Mouse (Mus musculus) MEL (cell line): ENCODE results near the gene Slc26a10.

Experiments used
- CTCF ChIP-seq, 3 experiments: IDR thresholded peaks in 2 of 3; conservative IDR thresholded peaks in 1 of 3; 2 replicates each; pipeline ENCODE4 v1.5.1; 2011 to 2012; ENCODE audit warnings: low read length in 3 of 3, low read depth in 2 of 3, mild to moderate bottlenecking in 2 of 3, improper control_type of control experiment in 1 of 3, inconsistent platforms in 1 of 3, mixed read lengths in 1 of 3, moderate library complexity in 1 of 3; ENCODE audit not compliant: control insufficient read depth in 1 of 3, insufficient read depth in 1 of 3, poor library complexity in 1 of 3, severe bottlenecking in 1 of 3
- E2F4 ChIP-seq: IDR thresholded peaks from 2 replicates; pipeline ENCODE4 v1.6.1; 2011; ENCODE audit warnings: low read depth, low read length, improper control_type of control experiment, borderline replicate concordance
- EP300 ChIP-seq, 2 experiments: IDR thresholded peaks; 2 replicates each; pipeline ENCODE4 v1.6.1; 2011; ENCODE audit warnings: improper control_type of control experiment in 2 of 2, low read length in 2 of 2, low read depth in 1 of 2, mild to moderate bottlenecking in 1 of 2
- GATA1 ChIP-seq: IDR thresholded peaks from 2 replicates; pipeline ENCODE4 v1.6.1; 2011; ENCODE audit warnings: low read depth, low read length, improper control_type of control experiment
- POLR2AphosphoS2 ChIP-seq: IDR thresholded peaks from 2 replicates; pipeline ENCODE4 v1.6.1; 2011; ENCODE audit warnings: low read length, improper control_type of control experiment
- TCF12 ChIP-seq: IDR thresholded peaks from 2 replicates; pipeline ENCODE4 v1.6.1; 2014; ENCODE audit warnings: low read depth, mild to moderate bottlenecking, inconsistent platforms, low read length, improper control_type of control experiment, moderate library complexity
- ZNF384 ChIP-seq: IDR thresholded peaks from 2 replicates; pipeline ENCODE4 v1.6.1; 2012; ENCODE audit warnings: low read depth, mild to moderate bottlenecking, inconsistent platforms, low read length, improper control_type of control experiment

DNA sequence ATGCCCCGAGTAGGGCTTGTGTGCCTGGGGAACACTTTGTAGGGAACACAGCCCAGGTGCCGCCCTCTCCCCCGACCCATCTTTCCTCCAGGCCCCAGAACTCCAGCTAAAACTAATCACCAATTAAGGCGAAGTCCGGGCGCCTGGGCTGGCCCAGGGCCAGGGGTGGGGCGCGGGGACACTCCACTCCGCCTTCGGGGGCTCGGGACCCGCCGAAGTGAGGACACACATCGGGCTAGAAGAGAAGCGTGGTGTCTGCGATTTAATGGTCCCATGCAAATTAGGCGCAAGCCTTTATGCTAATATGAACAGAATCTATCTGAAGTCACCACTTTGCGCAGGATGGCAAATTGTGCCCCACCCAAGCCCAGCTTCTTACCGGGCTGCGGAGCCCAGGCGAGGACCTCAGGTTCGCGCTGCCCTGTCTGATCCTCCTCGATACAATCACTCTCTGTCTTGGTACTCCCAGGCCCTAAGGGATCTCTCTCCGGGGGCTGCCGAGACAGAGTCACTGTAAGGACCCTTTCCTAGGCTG is 8.7 kb upstream of the Slc26a10 start:
- TF ChIP-seq EP300 (IDR thresholded peaks at IDR 0.05; ENCODE audit: low read depth in 1 of 2, low read length in 2 of 2) (no peak), POLR2AphosphoS2 (0 out of 2 replicates have a peak, but pooled peaks have one; percentile 27), GATA1 (no peak), E2F4 (no peak), TCF12 (peak; percentile 37; the same call in 1 of the 2 replicates), ZNF384 (no peak), CTCF (IDR thresholded peaks at IDR 0.05 in 2 of 3, conservative IDR thresholded peaks at IDR 0.05 in 1 of 3; ENCODE audit: control insufficient read depth in 1 of 3, insufficient read depth in 1 of 3, low read depth in 2 of 3, low read length in 3 of 3, poor library complexity in 1 of 3, severe bottlenecking in 1 of 3) (no peak)
